ENCODE assay signal across 31 mouse cellular contexts in genomic region chr5:25097891-25098290, GRCm38 (mm10). TPM values are rescaled to one million over a fixed set of nuclear protein-coding genes. Genes with fewer than 3 reads are reported as not detected.
A peak's percentile ranks its signal among the peaks of the same experiment; 100 is the strongest.
DNase-seq lines count a peak whose midpoint lies in the region; ATAC-seq and TF ChIP-seq lines count a peak whose summit lies in the region.
"Had no signal": no experiment of that assay in that cellular context is flagged by ENCODE, and none has a peak within 500 bp of the region (broad histone marks: within the 10 kb centered on the region; RNA-seq: fewer than 3 reads in every experiment).

No protein-coding gene starts in this region.

- no peak for ATAC-seq in hindbrain, postnatal 0 days
- no peak for ATAC-seq in hindbrain, embryonic 13.5 days (ENCODE audit: low FRiP score)
- ATAC-seq in liver, postnatal 0 days, result peak; percentile 19
- ATAC-seq: forebrain, postnatal 0 days; hindbrain, embryonic 16.5 days; lung, postnatal 0 days; Patski had no signal

- no peaks in the 10 kb centered on the region for H3K36me3 ChIP-seq in hindbrain, postnatal 0 days (ENCODE audit: insufficient read depth, low read length)
- no peaks in the 10 kb centered on the region for H3K36me3 ChIP-seq in hindbrain, embryonic 13.5 days
- H3K36me3 ChIP-seq in liver, postnatal 0 days (replicated peaks; ENCODE audit: insufficient read depth, low read length), result no peaks in the 10 kb centered on the region; the same call in 1 of the 2 replicates
- H3K36me3 ChIP-seq: embryonic facial prominence, embryonic 10.5 days; embryonic facial prominence, embryonic 15.5 days; forebrain, embryonic 12.5 days; hindbrain, embryonic 10.5 days; limb, embryonic 13.5 days; midbrain, embryonic 12.5 days; neural tube, embryonic 13.5 days; stomach, embryonic 15.5 days had no signal

- no peaks in the 10 kb centered on the region for H3K4me1 ChIP-seq in hindbrain, postnatal 0 days (ENCODE audit: insufficient read depth, low read length)
- H3K4me1 ChIP-seq in hindbrain, embryonic 13.5 days (replicated peaks), result peaks cover 28% of the 10 kb centered on the region
- H3K4me1 ChIP-seq in brown adipose tissue, adult 24 weeks (ENCODE audit: control insufficient read depth, insufficient read depth, insufficient read length, low read length), result peaks cover 21% of the 10 kb centered on the region
- peaks cover 22% of the 10 kb centered on the region for H3K4me1 ChIP-seq in liver, postnatal 0 days (ENCODE audit: insufficient read depth)

- intact Hi-C loops in left cerebral cortex, adult 2 months (cut with DNase I), result loop anchor here (2.0 kb wide), 1 partner anchor 13 kb away; no protein-coding TSS in a partner anchor
- intact Hi-C loops in left cerebral cortex, postnatal 36 days (cut with DNase I), result no loop called here

- H3K27me3 ChIP-seq in hindbrain, postnatal 0 days (ENCODE audit: insufficient read depth, low read length), result no peaks in the 10 kb centered on the region
- peaks cover 56% of the 10 kb centered on the region for H3K27me3 ChIP-seq in hindbrain, embryonic 13.5 days
- H3K27me3 ChIP-seq in liver, postnatal 0 days (ENCODE audit: insufficient read depth, low read length), result peaks cover 9% of the 10 kb centered on the region; the same call in 1 of the 2 replicates
- H3K27me3 ChIP-seq: Patski had no signal

- peak overlapping the region; percentile 98; the same call in 1 of the 2 replicates for H3K4me2 ChIP-seq in hindbrain, postnatal 0 days (ENCODE audit: low read depth, low read length)
- no peak overlapping the region for H3K4me2 ChIP-seq in hindbrain, embryonic 13.5 days
- peak overlapping the region; percentile 85 for H3K4me2 ChIP-seq in liver, postnatal 0 days (ENCODE audit: low read depth, low read length)
- H3K4me2 ChIP-seq: embryonic facial prominence, embryonic 15.5 days; forebrain, embryonic 12.5 days; limb, embryonic 13.5 days; midbrain, embryonic 12.5 days; neural tube, embryonic 13.5 days; stomach, embryonic 15.5 days had no signal

- H3K4me3 ChIP-seq in hindbrain, postnatal 0 days (ENCODE audit: low read length), result no peak overlapping the region
- no peak overlapping the region for H3K4me3 ChIP-seq in hindbrain, embryonic 13.5 days
- peak overlapping the region; percentile 84 for H3K4me3 ChIP-seq in left cerebral cortex, adult 2 months
- peak overlapping the region; percentile 87 for H3K4me3 ChIP-seq in brown adipose tissue, adult 24 weeks (ENCODE audit: insufficient read depth, low read depth, low read length)
- peak overlapping the region; percentile 68; the same call in 1 of the 2 replicates for H3K4me3 ChIP-seq in liver, postnatal 0 days (ENCODE audit: low read depth, low read length)
- H3K4me3 ChIP-seq: embryonic facial prominence, embryonic 10.5 days; embryonic facial prominence, embryonic 15.5 days; forebrain, embryonic 12.5 days; hindbrain, embryonic 10.5 days; limb, embryonic 13.5 days; megakaryocyte, embryonic 14.5 days; midbrain, embryonic 12.5 days; myocyte; neural tube, embryonic 13.5 days had no signal

- no peaks in the 10 kb centered on the region for H3K9me3 ChIP-seq in hindbrain, postnatal 0 days (ENCODE audit: low read length)
- H3K9me3 ChIP-seq in hindbrain, embryonic 13.5 days, result no peaks in the 10 kb centered on the region
- H3K9me3 ChIP-seq in liver, postnatal 0 days (ENCODE audit: low read length), result no peaks in the 10 kb centered on the region
- H3K9me3 ChIP-seq: embryonic facial prominence, embryonic 10.5 days; embryonic facial prominence, embryonic 15.5 days; forebrain, embryonic 12.5 days; hindbrain, embryonic 10.5 days; limb, embryonic 13.5 days; midbrain, embryonic 12.5 days; neural tube, embryonic 13.5 days; stomach, embryonic 15.5 days had no signal

- 82% methylated on average over 3 of the region's 3 CpGs for WGBS in hindbrain, postnatal 0 days
- 75% methylated on average over 3 of the region's 3 CpGs for WGBS in hindbrain, embryonic 13.5 days
- WGBS in liver, postnatal 0 days (ENCODE audit: insufficient replicate concordance), result 55% methylated on average over 3 of the region's 3 CpGs

- no peak overlapping the region for H3K9ac ChIP-seq in hindbrain, postnatal 0 days (replicated peaks; ENCODE audit: low read length)
- no peak overlapping the region for H3K9ac ChIP-seq in hindbrain, embryonic 13.5 days
- H3K9ac ChIP-seq in liver, postnatal 0 days (replicated peaks), result no peak overlapping the region
- H3K9ac ChIP-seq: embryonic facial prominence, embryonic 15.5 days; forebrain, embryonic 12.5 days; forebrain, postnatal 0 days; limb, embryonic 13.5 days; midbrain, embryonic 12.5 days; neural tube, embryonic 13.5 days; stomach, embryonic 15.5 days had no signal

- H3K27ac ChIP-seq in hindbrain, postnatal 0 days, result no peak overlapping the region
- H3K27ac ChIP-seq in hindbrain, embryonic 13.5 days, result no peak overlapping the region
- H3K27ac ChIP-seq in left cerebral cortex, adult 2 months, result peak overlapping the region; percentile 75
- peak overlapping the region; percentile 86 for H3K27ac ChIP-seq in brown adipose tissue, adult 24 weeks (replicated peaks; ENCODE audit: low read depth, low read length)
- H3K27ac ChIP-seq in liver, postnatal 0 days (ENCODE audit: low read depth), result peak overlapping the region; percentile 94
- H3K27ac ChIP-seq: embryonic facial prominence, embryonic 10.5 days; embryonic facial prominence, embryonic 15.5 days; forebrain, embryonic 12.5 days; hindbrain, embryonic 10.5 days; limb, embryonic 13.5 days; midbrain, embryonic 12.5 days; neural tube, embryonic 13.5 days; stomach, embryonic 15.5 days had no signal

- TF ChIP-seq CTCF in hindbrain, postnatal 0 days (IDR thresholded peaks at IDR 0.05; ENCODE audit: low read depth), result no peak
- TF ChIP-seq CTCF in left cerebral cortex, adult 2 months (IDR thresholded peaks at IDR 0.05), result no peak
- no peak for TF ChIP-seq CTCF in liver, postnatal 0 days (IDR thresholded peaks at IDR 0.05; ENCODE audit: low read depth)

- DNase-seq in hindbrain, postnatal 0 days (ENCODE audit: low spot score), result no peak
- DNase-seq in left cerebral cortex, adult 2 months (ENCODE audit: extremely low spot score in 1 of 2, low spot score in 2 of 2), result no peak
- no peak for DNase-seq in left cerebral cortex, postnatal 36 days (ENCODE audit: low spot score in 2 of 2)
- DNase-seq in liver, postnatal 0 days, result no peak
- no peak for DNase-seq in right cerebral cortex, postnatal 4 days
- DNase-seq: adrenal gland, postnatal 36 days; cerebellum, adult 2 months; cerebellum, postnatal 14 days; forebrain, postnatal 0 days; gastrocnemius, postnatal 14 days; heart, postnatal 14 days; kidney, adult 11 months; lung, postnatal 4 days; right cerebral cortex, postnatal 14 days; thymus, adult 18-20 months; thymus, postnatal 25 days had no signal

- no peak for TF ChIP-seq EP300 in liver, postnatal 0 days (IDR thresholded peaks at IDR 0.05; ENCODE audit: low read depth)

RNA-seq across cellular contexts. Expression of gene Prkag2, which starts 2.6 kb away (rescaled TPM):
- total RNA-seq in hindbrain, postnatal 0 days (2014; rRNA removed), result 31.4 and 38.3 TPM in 2 replicates
- 85.5 and 86.4 TPM in 2 replicates for polyA plus RNA-seq in hindbrain, postnatal 0 days (2015; fragmentation: Nextera tagmentation; extraction: Ambion mirVana)
- 80.1 and 82.3 TPM in 2 replicates for polyA plus RNA-seq in hindbrain, embryonic 13.5 days (2015; fragmentation: Nextera tagmentation; extraction: Ambion mirVana)
- 100 to 1,000 TPM; 113 to 118 TPM for total RNA-seq in left cerebral cortex, adult 2 months (2021)
- total RNA-seq in left cerebral cortex, postnatal 36 days (2021), result 100 to 1,000 TPM in 1 of 2 experiments, 10 to 100 TPM in 1; 90.6 to 123 TPM
- 32.6 and 60.2 TPM in 2 replicates for polyA plus RNA-seq in brown adipose tissue, adult 24 weeks (2012; ENCODE audit: insufficient read depth, insufficient read length, missing spikeins)
- polyA plus RNA-seq in liver, postnatal 0 days (2015; fragmentation: Nextera tagmentation; extraction: Ambion mirVana), result 6.8 and 7.3 TPM in 2 replicates

Comparison
In these comparisons a context has a peak if more than half of its experiments do, and no peak if none do; other contexts are left out.
1. H3K27ac ChIP-seq: peak in left cerebral cortex, adult 2 months (single experiment), brown adipose tissue, adult 24 weeks (single experiment) and liver, postnatal 0 days (single experiment); none in hindbrain, postnatal 0 days (single experiment) and hindbrain, embryonic 13.5 days (single experiment).
2. H3K4me3 ChIP-seq: peak in left cerebral cortex, adult 2 months (single experiment), brown adipose tissue, adult 24 weeks (single experiment) and liver, postnatal 0 days (single experiment); none in hindbrain, postnatal 0 days (single experiment) and hindbrain, embryonic 13.5 days (single experiment).